ENCODE assay signal across 19 mouse cellular contexts in genomic region chrX:77190863-77191262, GRCm38 (mm10).
DNase-seq lines count a peak whose midpoint lies in the region; ATAC-seq and TF ChIP-seq lines count a peak whose summit lies in the region.
"Had no signal": no experiment of that assay in that cellular context is flagged by ENCODE, and none has a peak within 500 bp of the region (broad histone marks: within the 10 kb centered on the region; RNA-seq: fewer than 3 reads in every experiment).

No protein-coding gene starts in this region.

- WGBS in midbrain, postnatal 0 days = 58% methylated on average over 1 of the region's 1 CpGs
- WGBS in midbrain, embryonic 13.5 days = 62% methylated on average over 1 of the region's 1 CpGs

- no peaks in the 10 kb centered on the region for H3K9me3 ChIP-seq in midbrain, postnatal 0 days (ENCODE audit: low read length)
- H3K9me3 ChIP-seq in midbrain, embryonic 13.5 days = no peaks in the 10 kb centered on the region
- H3K9me3 ChIP-seq: G1E; heart, embryonic 10.5 days; limb, embryonic 13.5 days; neural tube, embryonic 15.5 days had no signal

- H3K36me3 ChIP-seq in midbrain, postnatal 0 days (ENCODE audit: insufficient read depth, low read length) = no peaks in the 10 kb centered on the region
- no peaks in the 10 kb centered on the region for H3K36me3 ChIP-seq in midbrain, embryonic 13.5 days
- H3K36me3 ChIP-seq: G1E; heart, embryonic 10.5 days; limb, embryonic 13.5 days; neural tube, embryonic 15.5 days had no signal

- no peak overlapping the region for H3K27ac ChIP-seq in midbrain, postnatal 0 days (ENCODE audit: low read depth, low read length)
- H3K27ac ChIP-seq in midbrain, embryonic 13.5 days = no peak overlapping the region
- H3K27ac ChIP-seq: gastrocnemius, adult 2 months; heart, embryonic 10.5 days; limb, embryonic 13.5 days; neural tube, embryonic 15.5 days had no signal

- H3K4me3 ChIP-seq in midbrain, postnatal 0 days (ENCODE audit: low read depth, low read length) = no peak overlapping the region
- H3K4me3 ChIP-seq in midbrain, embryonic 13.5 days (replicated peaks) = no peak overlapping the region
- H3K4me3 ChIP-seq: erythroblast, embryonic 14.5 days; gastrocnemius, adult 2 months; heart, embryonic 10.5 days; limb, embryonic 13.5 days; neural tube, embryonic 15.5 days had no signal

- ATAC-seq in frontal cortex, adult (ENCODE audit: low TSS enrichment) = peak; percentile 67
- no peak for ATAC-seq in midbrain, postnatal 0 days (ENCODE audit: low FRiP score)
- no peak for ATAC-seq in midbrain, embryonic 13.5 days
- ATAC-seq: hindbrain, embryonic 16.5 days had no signal

- no peak for DNase-seq in frontal cortex, postnatal 14 days (ENCODE audit: low spot score in 2 of 2)
- DNase-seq in midbrain, postnatal 0 days (ENCODE audit: low spot score) = peak; percentile 21
- DNase-seq in adrenal gland, postnatal 10 days = peak; percentile 9
- DNase-seq in skeletal muscle tissue, adult 2 months (ENCODE audit: low read depth, low spot score) = peak; percentile 3
- DNase-seq in MN1 (ENCODE audit: low spot score) = no peak
- DNase-seq: cerebellum, postnatal 10 days; gastrocnemius, adult 2 months; kidney, adult 2 months; kidney, postnatal 25 days; lung, postnatal 14 days; thymus, adult 18-20 months had no signal

- no peak for TF ChIP-seq CTCF in midbrain, postnatal 0 days (IDR thresholded peaks at IDR 0.05)

- no peak overlapping the region for H3K4me2 ChIP-seq in midbrain, postnatal 0 days (ENCODE audit: low read depth, low read length, poor library complexity, severe bottlenecking)
- H3K4me2 ChIP-seq in midbrain, embryonic 13.5 days (replicated peaks) = no peak overlapping the region
- H3K4me2 ChIP-seq: limb, embryonic 13.5 days; neural tube, embryonic 15.5 days had no signal

- H3K4me1 ChIP-seq in midbrain, postnatal 0 days (ENCODE audit: insufficient read depth, low read length) = no peaks in the 10 kb centered on the region
- no peaks in the 10 kb centered on the region for H3K4me1 ChIP-seq in midbrain, embryonic 13.5 days (replicated peaks)
- H3K4me1 ChIP-seq: heart, embryonic 10.5 days; limb, embryonic 13.5 days; neural tube, embryonic 15.5 days had no signal

- no peaks in the 10 kb centered on the region for H3K27me3 ChIP-seq in midbrain, postnatal 0 days (ENCODE audit: insufficient read depth, low read length)
- no peaks in the 10 kb centered on the region for H3K27me3 ChIP-seq in midbrain, embryonic 13.5 days
- H3K27me3 ChIP-seq: limb, embryonic 13.5 days; neural tube, embryonic 15.5 days had no signal

- no peak overlapping the region for H3K9ac ChIP-seq in midbrain, postnatal 0 days (replicated peaks; ENCODE audit: low read length, poor library complexity, severe bottlenecking)
- no peak overlapping the region for H3K9ac ChIP-seq in midbrain, embryonic 13.5 days (replicated peaks)
- H3K9ac ChIP-seq: limb, embryonic 13.5 days; neural tube, embryonic 15.5 days had no signal

Comparison
In these comparisons a context has a peak if more than half of its experiments do, and no peak if none do; other contexts are left out.
1. DNase-seq: peak in midbrain, postnatal 0 days (single experiment), adrenal gland, postnatal 10 days (single experiment) and skeletal muscle tissue, adult 2 months (single experiment); none in frontal cortex, postnatal 14 days (0 of 2) and MN1 (single experiment).